Mouse (Mus musculus) thymus, adult 2 months (tissue): ENCODE results near the gene Ddx19a. TPM values are rescaled to one million over a fixed set of nuclear protein-coding genes. Genes with fewer than 3 reads are reported as not detected.

Source experiments
- DNase-seq: peaks from one replicate; pipeline ENCODE4 v3.0.0; 2021
- H3K27ac ChIP-seq: fragments of 200-500 bp; 2 replicates; pipeline ENCODE4 v1.5.1; 2012; ENCODE audit warnings: low read length, control low read depth; ENCODE audit not compliant: control insufficient read depth, insufficient read depth
- H3K27me3 ChIP-seq: fragments of 200-500 bp; 2 replicates; pipeline ENCODE4 v1.6.1; 2012; ENCODE audit warnings: mild to moderate bottlenecking, low read length, moderate library complexity, mixed read lengths; ENCODE audit not compliant: control insufficient read depth, insufficient read depth
- H3K36me3 ChIP-seq: fragments of 200-500 bp; 2 replicates; pipeline ENCODE4 v1.6.1; 2012; ENCODE audit warnings: mild to moderate bottlenecking, low read length, moderate library complexity; ENCODE audit not compliant: control insufficient read depth, insufficient read depth
- H3K4me1 ChIP-seq: fragments of 200-500 bp; replicated peaks from 2 replicates; pipeline ENCODE4 v1.6.1; 2012; ENCODE audit warnings: low read length; ENCODE audit not compliant: control insufficient read depth, insufficient read depth
- H3K4me3 ChIP-seq: fragments of 200-500 bp; 2 replicates; pipeline ENCODE4 v1.5.1; 2012; ENCODE audit warnings: mild to moderate bottlenecking, low read length, control low read depth, moderate library complexity; ENCODE audit not compliant: control insufficient read depth, insufficient read depth
- CTCF ChIP-seq: fragments of 200-500 bp; IDR thresholded peaks from 2 replicates; pipeline ENCODE4 v1.5.1; 2012; ENCODE audit warnings: mild to moderate bottlenecking, control low read depth, low read length, moderate library complexity, borderline replicate concordance; ENCODE audit not compliant: control insufficient read depth, poor library complexity, insufficient read depth; ENCODE audit errors: extremely low read depth
- POLR2A ChIP-seq: fragments of 200-500 bp; IDR thresholded peaks from 2 replicates; pipeline ENCODE4 v1.6.1; 2012; ENCODE audit warnings: mild to moderate bottlenecking, low read length, control low read depth, moderate library complexity; ENCODE audit not compliant: control insufficient read depth, poor library complexity, insufficient read depth; ENCODE audit errors: extremely low read depth
- WGBS: fragments of 180-500 bp; shearing (Covaris S2); methylation state at CpG from one replicate; pipeline ENCODE4 v1.1.7; 2018; 5-methylcytosine and 5-hydroxymethylcytosine counted together
- polyA plus RNA-seq: library from polyadenylated mRNA; depleted of rRNA; stranded (reverse); fragments of >200 nt; gene quantifications from 2 replicates; pipeline ENCODE4 v1.2.3, GENCODE M21; 2012

Ddx19a gene
- polyA plus RNA-seq, 1 experiment, result 48.4 TPM

DNA sequence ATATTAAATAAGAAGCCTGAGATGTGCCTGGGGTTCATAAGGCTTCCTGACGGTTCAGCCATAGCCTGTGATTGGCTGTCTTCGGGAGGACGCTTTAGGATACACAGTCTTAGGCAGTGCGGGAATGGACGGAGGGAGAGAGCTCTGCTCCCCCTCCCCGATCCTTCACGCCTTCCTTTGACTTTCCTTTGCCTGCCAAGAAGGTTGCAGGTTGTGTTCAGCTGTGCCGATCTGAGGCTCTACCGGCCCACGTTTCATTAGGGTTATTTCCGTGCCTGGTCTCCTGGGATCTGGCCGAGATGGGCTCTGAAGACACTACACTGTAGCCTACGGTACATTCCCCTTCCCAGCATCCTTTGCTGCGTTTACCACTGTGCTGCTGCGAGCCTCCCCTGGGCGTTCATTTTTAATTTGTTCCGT is 47.5 kb downstream of the Ddx19a start:
- WGBS, result 63% methylated on average over 17 of the region's 17 CpGs
- no peak overlapping the region for H3K27ac ChIP-seq
- DNase-seq, result no peak
- no peaks in the 10 kb centered on the region for H3K36me3 ChIP-seq
- H3K4me3 ChIP-seq, result no peak overlapping the region
- H3K27me3 ChIP-seq, result no peaks in the 10 kb centered on the region
- H3K4me1 ChIP-seq, result peaks cover 15% of the 10 kb centered on the region
- TF ChIP-seq POLR2A (no peak), CTCF (no peak)

DNA sequence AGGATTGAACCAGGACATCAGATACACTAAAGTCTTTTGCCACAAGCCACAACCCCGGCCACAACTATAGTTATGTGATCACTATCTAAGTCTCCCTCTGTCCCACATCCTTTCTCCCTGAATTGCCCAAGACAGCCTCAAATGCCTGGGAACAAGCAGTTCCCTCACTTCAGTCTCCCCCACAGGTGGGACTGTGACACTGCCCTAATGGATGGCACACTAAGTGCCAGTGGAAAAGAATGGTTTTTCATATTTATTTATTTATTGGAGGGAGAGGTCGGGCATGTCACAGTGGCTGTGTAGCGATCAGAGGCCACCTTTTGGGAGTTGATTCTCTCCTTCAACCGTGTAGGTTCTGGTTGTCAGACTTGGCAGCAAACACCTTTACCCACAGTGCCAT is 51.9 kb downstream of the Ddx19a start:
- Histone ChIP-seq H3K4me3 (no peak overlapping the region), H3K27ac (no peak overlapping the region), H3K27me3 (no peaks in the 10 kb centered on the region), H3K4me1 (peaks cover 18% of the 10 kb centered on the region), H3K36me3 (no peaks in the 10 kb centered on the region)
- TF ChIP-seq POLR2A (no peak), CTCF (no peak)
- DNase-seq, result no peak
- WGBS, result 30% methylated on average over 4 of the region's 4 CpGs

DNA sequence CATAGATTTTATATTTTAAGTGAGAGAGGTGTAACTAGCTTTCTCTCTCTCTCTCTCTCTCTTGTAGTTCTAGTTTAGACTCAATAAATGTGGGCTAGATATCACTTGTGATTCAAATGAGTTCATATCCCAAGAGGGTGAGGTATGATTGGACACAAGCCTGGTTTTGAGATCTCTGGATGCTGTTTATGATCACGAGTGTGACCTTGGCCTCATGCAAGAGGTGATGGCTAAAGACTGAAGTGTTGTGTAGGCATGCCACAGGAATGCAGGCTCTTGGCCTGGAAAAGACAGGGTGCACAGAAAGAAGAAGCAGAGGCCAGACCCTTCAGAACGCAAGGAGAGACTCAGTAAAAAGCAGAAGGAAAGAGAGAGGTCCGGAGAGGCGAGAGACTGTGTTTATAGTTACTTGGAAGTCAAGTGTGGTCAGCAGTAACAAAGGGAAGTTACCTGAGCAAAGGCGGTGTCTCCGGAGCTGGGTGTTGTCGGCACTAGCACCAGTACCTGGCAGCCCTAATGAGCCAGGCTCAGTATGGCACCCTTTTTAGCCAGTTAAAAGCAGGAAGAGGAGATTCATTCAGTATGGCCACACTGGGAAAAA is 53.2 kb downstream of the Ddx19a start:
- H3K4me3 ChIP-seq, result no peak overlapping the region
- H3K27ac ChIP-seq, result no peak overlapping the region
- no peaks in the 10 kb centered on the region for H3K36me3 ChIP-seq
- no peaks in the 10 kb centered on the region for H3K27me3 ChIP-seq
- no peak for DNase-seq
- peaks cover 14% of the 10 kb centered on the region for H3K4me1 ChIP-seq
- WGBS, result 23% methylated on average over 7 of the region's 7 CpGs
- no peak for TF ChIP-seq CTCF
- no peak for TF ChIP-seq POLR2A

DNA sequence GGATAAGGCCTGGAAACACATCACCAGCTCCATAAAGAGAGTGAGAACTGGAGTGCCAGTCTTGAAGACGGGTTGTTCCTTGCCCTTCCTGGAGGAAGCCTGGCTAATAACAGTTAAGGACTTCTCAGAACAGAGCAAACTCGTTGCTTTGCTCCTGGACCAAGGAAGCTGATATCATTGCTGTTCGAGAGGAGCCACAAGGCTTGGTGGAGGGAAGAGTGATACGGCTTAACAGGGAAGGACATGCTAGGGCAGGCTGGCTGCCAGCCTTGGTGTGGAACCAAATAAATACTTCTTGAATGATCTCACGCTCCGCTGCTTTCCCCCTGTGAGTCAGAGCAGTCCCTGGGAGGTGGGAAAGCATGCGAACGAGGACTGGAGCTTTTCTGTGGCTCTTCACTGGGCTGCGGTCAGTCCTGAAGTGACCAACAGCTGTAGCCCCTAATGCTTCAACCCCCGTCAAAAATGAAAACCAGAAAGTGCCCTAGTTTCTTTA is 56.1 kb downstream of the Ddx19a start:
- WGBS, result 92% methylated on average over 10 of the region's 10 CpGs

DNA sequence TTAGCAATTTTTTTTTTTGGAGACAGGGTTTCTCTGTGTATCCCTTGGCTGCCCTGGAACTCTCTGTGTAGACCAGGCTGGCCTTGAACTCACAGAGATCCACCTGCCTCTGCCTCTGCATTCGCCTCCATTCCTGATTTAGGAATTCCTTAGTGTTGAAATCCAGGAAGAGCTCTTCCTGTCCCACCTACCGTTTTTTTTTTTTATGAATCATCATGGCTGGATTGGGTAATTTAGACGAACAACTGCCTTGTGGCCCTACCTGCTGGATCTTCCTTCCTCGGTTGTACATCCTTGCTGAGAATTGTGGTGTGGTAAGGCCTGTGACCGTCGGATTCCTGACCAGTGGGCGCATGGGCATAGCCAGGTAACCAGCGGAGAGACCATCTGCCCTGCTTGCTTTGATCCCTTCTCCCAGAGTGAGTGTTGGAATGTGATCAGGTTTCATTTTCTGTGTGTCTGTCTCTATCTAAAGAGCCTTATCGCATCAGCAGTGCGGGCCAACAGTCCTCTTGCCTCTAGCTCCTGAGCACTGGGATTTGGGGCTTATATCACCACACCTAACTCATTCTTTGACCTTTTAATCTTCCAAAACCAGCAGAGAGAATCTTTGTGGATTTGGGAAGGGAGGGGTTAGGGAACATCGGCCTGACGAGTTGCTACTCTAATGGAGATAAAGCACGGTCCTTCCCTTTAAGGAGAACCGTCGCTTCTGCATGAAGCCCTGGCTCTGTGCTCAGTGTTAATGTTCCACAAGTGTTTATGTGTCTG is 56.7 kb downstream of the Ddx19a start:
- Histone ChIP-seq H3K27ac (no peak overlapping the region), H3K4me3 (no peak overlapping the region), H3K4me1 (peaks cover 34% of the 10 kb centered on the region), H3K36me3 (no peaks in the 10 kb centered on the region), H3K27me3 (no peaks in the 10 kb centered on the region)
- no peak for TF ChIP-seq POLR2A
- TF ChIP-seq CTCF, result no peak
- WGBS, result 87% methylated on average over 15 of the region's 15 CpGs
- DNase-seq, result no peak

More for the DNA sequence above, 56.1 kb downstream of the Ddx19a start:
- TF ChIP-seq POLR2A, result no peak
- no peaks in the 10 kb centered on the region for H3K27me3 ChIP-seq
- DNase-seq, result no peak
- no peaks in the 10 kb centered on the region for H3K36me3 ChIP-seq
- no peak overlapping the region for H3K4me3 ChIP-seq
- peaks cover 34% of the 10 kb centered on the region for H3K4me1 ChIP-seq
- no peak overlapping the region for H3K27ac ChIP-seq

DNA sequence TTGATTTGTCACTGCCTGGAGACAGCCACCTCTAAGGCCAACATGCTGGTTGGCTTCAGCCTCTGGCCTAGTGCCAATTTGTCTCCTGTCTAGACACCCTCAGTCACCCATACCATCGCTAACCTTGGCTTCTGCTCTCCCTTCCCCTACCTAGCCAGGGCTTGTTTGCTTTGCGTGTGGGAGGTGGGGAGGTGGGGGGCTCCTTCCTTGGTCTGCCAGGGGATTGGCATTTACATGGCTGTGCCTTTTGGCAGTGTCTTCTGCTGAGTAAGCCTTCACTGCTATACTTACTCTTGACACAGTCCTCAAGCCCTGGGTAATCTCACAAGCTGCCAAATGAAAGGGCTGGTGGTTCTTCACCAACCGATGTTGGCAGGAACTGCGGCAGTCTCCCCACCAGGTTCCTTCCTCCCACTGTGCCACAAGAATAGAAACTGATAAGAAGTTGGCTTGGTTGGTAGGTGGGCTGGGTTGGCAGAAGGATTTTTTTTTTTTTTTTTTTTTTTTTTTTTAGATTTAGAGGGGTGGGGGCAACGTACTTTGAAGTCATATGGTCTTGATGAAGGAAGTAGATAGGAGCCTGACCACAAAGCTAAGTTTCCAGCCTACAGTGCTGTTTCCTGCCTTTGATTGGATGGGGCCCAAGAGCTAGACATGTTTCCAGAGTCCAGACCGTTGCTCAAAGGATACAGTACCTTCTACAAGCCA is 58.6 kb downstream of the Ddx19a start:
- Histone ChIP-seq H3K27me3 (no peaks in the 10 kb centered on the region), H3K36me3 (no peaks in the 10 kb centered on the region), H3K4me3 (no peak overlapping the region), H3K27ac (peak overlapping the region; percentile 49; the same call in 1 of the 2 replicates), H3K4me1 (peaks cover 29% of the 10 kb centered on the region)
- under 1% methylated on average over 6 of the region's 6 CpGs for WGBS
- TF ChIP-seq POLR2A, result no peak
- TF ChIP-seq CTCF, result no peak
- DNase-seq, result peak; percentile 63
